Mouse (Mus musculus) MEL (cell line): ENCODE measurements around the gene Pde4dip. TPM values are rescaled to one million over a fixed set of nuclear protein-coding genes. Genes with fewer than 3 reads are reported as not detected.

Experiments used
- DNase-seq: peaks from one replicate; pipeline ENCODE4 v3.0.0; 2011; ENCODE audit warnings: low read depth, low spot score
- H3K27ac ChIP-seq: 2 replicates; pipeline ENCODE4 v1.5.1; 2012; ENCODE audit warnings: low read depth, mild to moderate bottlenecking, control low read depth, low read length, moderate library complexity; ENCODE audit not compliant: control insufficient read depth
- H3K27me3 ChIP-seq, 2 experiments: fragments of 150-350 bp in 1 of 2; sonication (generic) in 1 of 2; 2 replicates each; pipeline ENCODE4 v1.6.1; 2012; ENCODE audit warnings: low read length in 2 of 2, mild to moderate bottlenecking in 2 of 2, improper control_type of control experiment in 1 of 2, moderate library complexity in 1 of 2; ENCODE audit not compliant: insufficient read depth in 2 of 2, control insufficient read depth in 1 of 2
- H3K36me3 ChIP-seq, 2 experiments: 2 replicates each; pipeline ENCODE4 v1.6.1; 2012 to 2014; ENCODE audit warnings: low read length in 2 of 2, improper control_type of control experiment in 1 of 2, inconsistent platforms in 1 of 2, mild to moderate bottlenecking in 1 of 2; ENCODE audit not compliant: insufficient read depth in 2 of 2, control insufficient read depth in 1 of 2
- H3K4me1 ChIP-seq, 2 experiments: fragments of 150-350 bp in 1 of 2; sonication (generic) in 1 of 2; 2 replicates each; pipeline ENCODE4 v1.6.1; 2012; ENCODE audit warnings: low read length in 2 of 2, improper control_type of control experiment in 1 of 2, mild to moderate bottlenecking in 1 of 2; ENCODE audit not compliant: insufficient read depth in 2 of 2, control insufficient read depth in 1 of 2
- H3K4me3 ChIP-seq, 2 experiments: fragments of 150-350 bp in 1 of 2; sonication (generic) in 1 of 2; 2 replicates each; pipeline ENCODE4 v1.5.1; 2012; ENCODE audit warnings: low read depth in 2 of 2, low read length in 2 of 2, mild to moderate bottlenecking in 2 of 2, moderate library complexity in 2 of 2, control low read depth in 1 of 2, improper control_type of control experiment in 1 of 2; ENCODE audit not compliant: control insufficient read depth in 1 of 2, insufficient read depth in 1 of 2
- H3K79me2 ChIP-seq: 2 replicates; pipeline ENCODE4 v1.6.1; 2012; ENCODE audit warnings: mild to moderate bottlenecking, low read length, moderate library complexity; ENCODE audit not compliant: control insufficient read depth, poor library complexity, insufficient read depth
- H3K9ac ChIP-seq: 2 replicates; pipeline ENCODE4 v1.6.1; 2012; ENCODE audit warnings: low read depth, mild to moderate bottlenecking, control low read depth, low read length, moderate library complexity; ENCODE audit not compliant: control insufficient read depth, poor library complexity, severe bottlenecking
- H3K9me3 ChIP-seq: fragments of 150-350 bp; sonication (generic); replicated peaks from 2 replicates; pipeline ENCODE4 v1.6.1; 2012; ENCODE audit warnings: mild to moderate bottlenecking, low read length, improper control_type of control experiment, moderate library complexity; ENCODE audit not compliant: insufficient read depth
- CHD1 ChIP-seq: IDR thresholded peaks from 2 replicates; pipeline ENCODE4 v1.6.1; 2012; ENCODE audit warnings: low read depth, mild to moderate bottlenecking, inconsistent platforms, low read length, improper control_type of control experiment
- CTCF ChIP-seq, 3 experiments: IDR thresholded peaks in 2 of 3; conservative IDR thresholded peaks in 1 of 3; 2 replicates each; pipeline ENCODE4 v1.5.1; 2011 to 2012; ENCODE audit warnings: low read length in 3 of 3, low read depth in 2 of 3, mild to moderate bottlenecking in 2 of 3, improper control_type of control experiment in 1 of 3, inconsistent platforms in 1 of 3, mixed read lengths in 1 of 3, moderate library complexity in 1 of 3; ENCODE audit not compliant: control insufficient read depth in 1 of 3, insufficient read depth in 1 of 3, poor library complexity in 1 of 3, severe bottlenecking in 1 of 3
- EP300 ChIP-seq, 2 experiments: IDR thresholded peaks; 2 replicates each; pipeline ENCODE4 v1.6.1; 2011; ENCODE audit warnings: improper control_type of control experiment in 2 of 2, low read length in 2 of 2, low read depth in 1 of 2, mild to moderate bottlenecking in 1 of 2
- GABPA ChIP-seq: IDR thresholded peaks from 2 replicates; pipeline ENCODE4 v1.6.1; 2012; ENCODE audit warnings: low read depth, mild to moderate bottlenecking, inconsistent platforms, low read length, improper control_type of control experiment, moderate library complexity
- JUND ChIP-seq: IDR thresholded peaks from 2 replicates; pipeline ENCODE4 v1.6.1; 2011; ENCODE audit warnings: low read depth, mild to moderate bottlenecking, improper control_type of control experiment, low read length
- MAX ChIP-seq: IDR thresholded peaks from 2 replicates; pipeline ENCODE4 v1.6.1; 2011; ENCODE audit warnings: low read length, improper control_type of control experiment
- MAZ ChIP-seq: IDR thresholded peaks from 2 replicates; pipeline ENCODE4 v1.6.1; 2012; ENCODE audit warnings: low read depth, mild to moderate bottlenecking, inconsistent platforms, low read length, improper control_type of control experiment
- MYB ChIP-seq: IDR thresholded peaks from 2 replicates; pipeline ENCODE4 v1.6.1; 2011; ENCODE audit warnings: mild to moderate bottlenecking, low read depth, low read length, improper control_type of control experiment
- NRF1 ChIP-seq: IDR thresholded peaks from 2 replicates; pipeline ENCODE4 v1.6.1; 2014; ENCODE audit warnings: low read depth, mild to moderate bottlenecking, inconsistent platforms, low read length, improper control_type of control experiment, moderate library complexity; ENCODE audit not compliant: poor library complexity, insufficient read depth, severe bottlenecking
- POLR2AphosphoS2 ChIP-seq: IDR thresholded peaks from 2 replicates; pipeline ENCODE4 v1.6.1; 2011; ENCODE audit warnings: low read length, improper control_type of control experiment
- POLR2AphosphoS5 ChIP-seq: IDR thresholded peaks from 2 replicates; pipeline ENCODE4 v1.6.1; 2012; ENCODE audit warnings: low read depth, borderline replicate concordance, mild to moderate bottlenecking, inconsistent platforms, low read length, moderate library complexity, mixed read lengths
- RAD21 ChIP-seq: IDR thresholded peaks from 2 replicates; pipeline ENCODE4 v1.6.1; 2011; ENCODE audit warnings: mild to moderate bottlenecking, low read depth, low read length, improper control_type of control experiment
- SIN3A ChIP-seq: IDR thresholded peaks from 2 replicates; pipeline ENCODE4 v1.6.1; 2012; ENCODE audit warnings: low read length, improper control_type of control experiment, inconsistent platforms
- SMC3 ChIP-seq: IDR thresholded peaks from 2 replicates; pipeline ENCODE4 v1.6.1; 2011; ENCODE audit warnings: low read depth, low read length, improper control_type of control experiment
- ZC3H11A ChIP-seq: IDR thresholded peaks from 2 replicates; pipeline ENCODE4 v1.6.1; 2012; ENCODE audit warnings: low read depth, mild to moderate bottlenecking, inconsistent platforms, low read length, improper control_type of control experiment
- polyA plus RNA-seq, 2 experiments: library from polyadenylated mRNA; stranded (reverse) in 1 of 2; unstranded in 1 of 2; fragments of >175 nt in 1 of 2; fragments of >200 nt in 1 of 2; gene quantifications; 2 replicates each; pipeline versions ENCODE4 v1.2.1 to v1.2.4; 2012; ENCODE audit warnings: low replicate concordance in 2 of 2, low read depth in 1 of 2; ENCODE audit not compliant: insufficient read length in 2 of 2, insufficient read depth in 1 of 2, missing spikeins in 1 of 2
- total RNA-seq: library from RNA; depleted of rRNA; stranded (reverse); fragments of 300-350 nt; gene quantifications from 2 replicates; pipeline ENCODE4 v1.2.3, GENCODE M21; 2012

Pde4dip gene
- total and polyA plus RNA-seq, 3 experiments = 47.6 to 52.4 TPM; not detected in 1

DNA sequence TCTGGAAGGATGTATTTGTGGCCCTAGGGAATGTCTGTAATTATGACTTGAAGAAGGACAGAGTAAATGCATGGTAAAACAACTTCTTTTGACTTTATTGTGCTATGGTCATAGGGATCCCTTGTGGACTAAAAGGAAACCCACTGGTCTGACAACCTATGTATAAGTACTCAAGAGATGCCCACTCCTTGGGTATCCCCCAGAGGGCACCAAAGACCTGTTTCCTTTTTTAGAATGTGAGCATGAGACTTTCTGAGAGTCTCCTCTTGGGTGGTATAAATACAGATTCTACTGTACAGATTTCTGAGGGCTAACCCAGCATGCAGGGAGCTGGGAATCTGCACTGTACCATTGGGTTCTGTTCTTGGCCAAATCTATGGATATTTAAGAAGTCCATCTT is 48.1 kb downstream of the Pde4dip start:
- DNase-seq = peak; percentile 44
- H3K4me3 ChIP-seq = no peak overlapping the region
- H3K27me3 ChIP-seq = no peaks in the 10 kb centered on the region
- H3K9me3 ChIP-seq = no peaks in the 10 kb centered on the region
- no peak for TF ChIP-seq MYB
- TF ChIP-seq CTCF (IDR thresholded peaks at IDR 0.05 in 2 of 3, conservative IDR thresholded peaks at IDR 0.05 in 1 of 3; ENCODE audit: control insufficient read depth in 1 of 3, insufficient read depth in 1 of 3, low read depth in 2 of 3, low read length in 3 of 3, poor library complexity in 1 of 3, severe bottlenecking in 1 of 3) = peak; percentile 3 to 57 (median 19); a peak in 3 of 6 replicates
- TF ChIP-seq POLR2AphosphoS2 = no peak
- TF ChIP-seq CHD1 = no peak
- peak; percentile 57 for TF ChIP-seq RAD21
- TF ChIP-seq SMC3 = peak; percentile 54
- peak; percentile 31 for TF ChIP-seq ZC3H11A
- no peaks in the 10 kb centered on the region for H3K4me1 ChIP-seq
- no peak overlapping the region for H3K9ac ChIP-seq
- no peaks in the 10 kb centered on the region for H3K79me2 ChIP-seq
- no peak overlapping the region for H3K27ac ChIP-seq
- H3K36me3 ChIP-seq = no peaks in the 10 kb centered on the region

GRCm38 (mm10) chr3:97835888-97836287 is 52.6 kb downstream of the Pde4dip start:
- Histone ChIP-seq H3K27me3 (no peaks in the 10 kb centered on the region), H3K9me3 (no peaks in the 10 kb centered on the region), H3K79me2 (no peaks in the 10 kb centered on the region), H3K4me1 (peaks cover 8 to 10% of the 10 kb centered on the region in 2 experiments), H3K27ac (no peak overlapping the region), H3K4me3 (no peak overlapping the region), H3K9ac (no peak overlapping the region), H3K36me3 (peaks cover 0 to 11% of the 10 kb centered on the region in 2 experiments; a peak in 2 of 4 replicates)
- DNase-seq = no peak
- TF ChIP-seq CHD1 = no peak
- no peak for TF ChIP-seq EP300 (IDR thresholded peaks at IDR 0.05; ENCODE audit: low read depth in 1 of 2, low read length in 2 of 2)
- no peak for TF ChIP-seq ZC3H11A
- TF ChIP-seq MAX = no peak
- no peak for TF ChIP-seq SMC3
- TF ChIP-seq JUND = no peak
- TF ChIP-seq SIN3A = no peak
- no peak for TF ChIP-seq NRF1
- TF ChIP-seq GABPA = no peak
- TF ChIP-seq POLR2AphosphoS5 = no peak

GRCm38 (mm10) chr3:97834625-97835024 is 53.9 kb downstream of the Pde4dip start:
- Histone ChIP-seq H3K27me3 (no peaks in the 10 kb centered on the region; a peak in 1 of 4 replicates), H3K4me1 (peaks cover 8 to 10% of the 10 kb centered on the region in 2 experiments), H3K9ac (no peak overlapping the region), H3K4me3 (no peak overlapping the region), H3K36me3 (peaks cover 0 to 11% of the 10 kb centered on the region in 2 experiments; a peak in 2 of 4 replicates), H3K27ac (no peak overlapping the region), H3K79me2 (no peaks in the 10 kb centered on the region), H3K9me3 (no peaks in the 10 kb centered on the region)
- DNase-seq = no peak
- TF ChIP-seq MAZ = no peak
- no peak for TF ChIP-seq NRF1
